Mouse (Mus musculus) stomach, embryonic 16.5 days (tissue): ENCODE measurements around the gene Gif. TPM values are rescaled to one million over a fixed set of nuclear protein-coding genes. Genes with fewer than 3 reads are reported as not detected.

ENCODE experiments used
- ATAC-seq: fragments of 200-750 bp; cut with Nextera tagmentation; 2 replicates; pipeline ENCODE4 v1.8.0; 2017; ENCODE audit warnings: moderate number of reproducible peaks, moderate TSS enrichment; ENCODE audit not compliant: insufficient read depth, low FRiP score
- H3K27ac ChIP-seq: fragments of 300-500 bp; sonication (generic); 2 replicates; pipeline ENCODE4 v1.5.1; 2014; ENCODE audit warnings: low read length
- H3K27me3 ChIP-seq: fragments of 300-500 bp; sonication (generic); 2 replicates; pipeline ENCODE4 v1.6.1; 2014; ENCODE audit warnings: low read length, control low read depth, mixed read lengths; ENCODE audit not compliant: control insufficient read depth, insufficient read depth
- H3K36me3 ChIP-seq: fragments of 300-500 bp; sonication (generic); 2 replicates; pipeline ENCODE4 v1.6.1; 2014; ENCODE audit warnings: low read length; ENCODE audit not compliant: control insufficient read depth, insufficient read depth
- H3K4me1 ChIP-seq: fragments of 300-500 bp; sonication (generic); 2 replicates; pipeline ENCODE4 v1.6.1; 2014; ENCODE audit warnings: low read length, control low read depth, mixed read lengths; ENCODE audit not compliant: control insufficient read depth, insufficient read depth
- H3K4me2 ChIP-seq: fragments of 300-500 bp; sonication (generic); 2 replicates; pipeline ENCODE4 v1.6.1; 2014; ENCODE audit warnings: low read depth, low read length, mixed read lengths
- H3K4me3 ChIP-seq: fragments of 300-500 bp; sonication (generic); replicated peaks from 2 replicates; pipeline ENCODE4 v1.5.1; 2014; ENCODE audit warnings: mild to moderate bottlenecking, low read length
- H3K9ac ChIP-seq: fragments of 300-500 bp; sonication (generic); 2 replicates; pipeline ENCODE4 v1.6.1; 2014; ENCODE audit warnings: low read length
- H3K9me3 ChIP-seq: fragments of 300-500 bp; sonication (generic); replicated peaks from 2 replicates; pipeline ENCODE4 v1.6.1; 2016; ENCODE audit warnings: low read length, control low read depth; ENCODE audit not compliant: control insufficient read depth
- WGBS: fragments of 180-500 bp; shearing (Covaris S2); extraction: QIAGEN DNeasy Blood & Tissue Kit; methylation state at CpG from one replicate; pipeline ENCODE4 v1.1.7; 2014; 5-methylcytosine and 5-hydroxymethylcytosine counted together
- polyA plus RNA-seq: library from polyadenylated mRNA; unstranded; fragments of >200 nt; fragmentation: Nextera tagmentation; extraction: Ambion mirVana; gene quantifications from 2 replicates; pipeline ENCODE4 v1.2.1, GENCODE M21; 2015

Gif gene
- polyA plus RNA-seq, result 9.9 and 15.4 TPM in 2 replicates

GRCm38 (mm10) chr19:11747298-11747697, at the start of gene Gif:
Gif (plus strand) TSS chr19:11747554.
- Histone ChIP-seq H3K9ac (no peak within 1 kb of the TSS), H3K27me3 (no peaks in the 10 kb centered on the region), H3K4me3 (no peak within 1 kb of the TSS), H3K36me3 (no peaks in the 10 kb centered on the region), H3K4me1 (no peaks in the 10 kb centered on the region), H3K4me2 (no peak within 1 kb of the TSS), H3K9me3 (no peaks in the 10 kb centered on the region), H3K27ac (no peak within 1 kb of the TSS)
- WGBS, result 77% methylated on average over 2 of the region's 2 CpGs
- ATAC-seq, result no peak

- H3K4me1 ChIP-seq, result no peaks in the 10 kb centered on the region
- H3K4me2 ChIP-seq, result no peak overlapping the region
- no peaks in the 10 kb centered on the region for H3K9me3 ChIP-seq
- H3K4me3 ChIP-seq, result no peak overlapping the region
- no peak overlapping the region for H3K9ac ChIP-seq
- H3K36me3 ChIP-seq, result no peaks in the 10 kb centered on the region
- no peaks in the 10 kb centered on the region for H3K27me3 ChIP-seq
- ATAC-seq, result no peak
- 84% methylated on average over 6 of the region's 6 CpGs for WGBS
- H3K27ac ChIP-seq, result no peak overlapping the region
Measured at GRCm38 (mm10) chr19:11698342-11698741, 49.0 kb upstream of the Gif start.

GRCm38 (mm10) chr19:11712451-11712850, 34.9 kb upstream of the Gif start:
- no peak for ATAC-seq
- Histone ChIP-seq H3K27ac (no peak overlapping the region), H3K9ac (no peak overlapping the region), H3K4me1 (no peaks in the 10 kb centered on the region), H3K27me3 (no peaks in the 10 kb centered on the region), H3K9me3 (no peaks in the 10 kb centered on the region), H3K36me3 (no peaks in the 10 kb centered on the region), H3K4me2 (no peak overlapping the region), H3K4me3 (no peak overlapping the region)
- 76% methylated on average over 4 of the region's 4 CpGs for WGBS

GRCm38 (mm10) chr19:11720071-11720470, 27.3 kb upstream of the Gif start:
- Histone ChIP-seq H3K36me3 (no peaks in the 10 kb centered on the region), H3K4me2 (no peak overlapping the region), H3K27me3 (no peaks in the 10 kb centered on the region), H3K27ac (no peak overlapping the region), H3K9ac (no peak overlapping the region), H3K4me3 (no peak overlapping the region), H3K4me1 (no peaks in the 10 kb centered on the region), H3K9me3 (no peaks in the 10 kb centered on the region)
- no peak for ATAC-seq
- WGBS, result 81% methylated on average over 3 of the region's 3 CpGs

GRCm38 (mm10) chr19:11723870-11724269, 23.5 kb upstream of the Gif start:
- Histone ChIP-seq H3K4me3 (no peak overlapping the region), H3K4me2 (no peak overlapping the region), H3K27me3 (no peaks in the 10 kb centered on the region), H3K9me3 (no peaks in the 10 kb centered on the region), H3K9ac (no peak overlapping the region), H3K36me3 (no peaks in the 10 kb centered on the region), H3K27ac (no peak overlapping the region), H3K4me1 (no peaks in the 10 kb centered on the region)
- no peak for ATAC-seq
- WGBS, result 42% methylated on average over 2 of the region's 2 CpGs

- ATAC-seq, result peak; percentile 84
- H3K9me3 ChIP-seq, result no peaks in the 10 kb centered on the region
- H3K4me3 ChIP-seq, result no peak overlapping the region
- H3K9ac ChIP-seq, result no peak overlapping the region
- no peaks in the 10 kb centered on the region for H3K27me3 ChIP-seq
- no peak overlapping the region for H3K4me2 ChIP-seq
- H3K27ac ChIP-seq, result no peak overlapping the region
- no peaks in the 10 kb centered on the region for H3K36me3 ChIP-seq
- H3K4me1 ChIP-seq, result no peaks in the 10 kb centered on the region
- WGBS, result 20% methylated on average over 6 of the region's 6 CpGs
Measured at GRCm38 (mm10) chr19:11724275-11724674, 23.1 kb upstream of the Gif start.

- H3K4me2 ChIP-seq, result no peak overlapping the region
- no peaks in the 10 kb centered on the region for H3K4me1 ChIP-seq
- H3K27ac ChIP-seq, result no peak overlapping the region
- no peak overlapping the region for H3K4me3 ChIP-seq
- H3K36me3 ChIP-seq, result no peaks in the 10 kb centered on the region
- no peaks in the 10 kb centered on the region for H3K9me3 ChIP-seq
- 57% methylated on average over 2 of the region's 2 CpGs for WGBS
- no peak for ATAC-seq
- H3K9ac ChIP-seq, result no peak overlapping the region
- H3K27me3 ChIP-seq, result no peaks in the 10 kb centered on the region
Measured at GRCm38 (mm10) chr19:11725915-11726314, 21.4 kb upstream of the Gif start.

- no peaks in the 10 kb centered on the region for H3K9me3 ChIP-seq
- no peak overlapping the region for H3K4me2 ChIP-seq
- H3K27me3 ChIP-seq, result no peaks in the 10 kb centered on the region
- 91% methylated on average over 5 of the region's 5 CpGs for WGBS
- ATAC-seq, result no peak
- H3K4me1 ChIP-seq, result no peaks in the 10 kb centered on the region
- H3K9ac ChIP-seq, result no peak overlapping the region
- no peak overlapping the region for H3K27ac ChIP-seq
- no peaks in the 10 kb centered on the region for H3K36me3 ChIP-seq
- no peak overlapping the region for H3K4me3 ChIP-seq
Measured at GRCm38 (mm10) chr19:11727304-11727703, 20.1 kb upstream of the Gif start.

GRCm38 (mm10) chr19:11730278-11730677, 17.1 kb upstream of the Gif start:
- Histone ChIP-seq H3K27ac (no peak overlapping the region), H3K9ac (no peak overlapping the region), H3K36me3 (no peaks in the 10 kb centered on the region), H3K4me2 (no peak overlapping the region), H3K4me3 (no peak overlapping the region), H3K27me3 (no peaks in the 10 kb centered on the region), H3K9me3 (no peaks in the 10 kb centered on the region), H3K4me1 (no peaks in the 10 kb centered on the region)
- no peak for ATAC-seq
- 80% methylated on average over 1 of the region's 1 CpGs for WGBS

- Histone ChIP-seq H3K27ac (no peak overlapping the region), H3K9me3 (no peaks in the 10 kb centered on the region), H3K36me3 (no peaks in the 10 kb centered on the region), H3K4me2 (no peak overlapping the region), H3K4me1 (no peaks in the 10 kb centered on the region), H3K4me3 (no peak overlapping the region), H3K27me3 (no peaks in the 10 kb centered on the region), H3K9ac (no peak overlapping the region)
- WGBS, result 51% methylated on average over 1 of the region's 1 CpGs
- ATAC-seq, result no peak
Measured at GRCm38 (mm10) chr19:11736455-11736854, 10.9 kb upstream of the Gif start.
